Mouse (Mus musculus) forebrain, embryonic 16.5 days (tissue): ENCODE data around the gene Aatk. TPM values are rescaled to one million over a fixed set of nuclear protein-coding genes. Genes with fewer than 3 reads are reported as not detected.

Experiments used
- ATAC-seq: fragments of 200-750 bp; cut with Nextera tagmentation; 2 replicates; pipeline ENCODE4 v1.8.0; 2017; ENCODE audit warnings: mild to moderate bottlenecking, moderate library complexity
- H3K27ac ChIP-seq: fragments of 300-500 bp; sonication (generic); 2 replicates; pipeline ENCODE4 v1.5.1; 2014; ENCODE audit warnings: low read length, control low read depth
- H3K27me3 ChIP-seq: fragments of 300-500 bp; sonication (generic); replicated peaks from 2 replicates; pipeline ENCODE4 v1.6.1; 2014; ENCODE audit warnings: low read length; ENCODE audit not compliant: control insufficient read depth, insufficient read depth
- H3K36me3 ChIP-seq: fragments of 300-500 bp; sonication (generic); 2 replicates; pipeline ENCODE4 v1.6.1; 2014; ENCODE audit not compliant: control insufficient read depth, insufficient read depth
- H3K4me1 ChIP-seq: fragments of 300-500 bp; sonication (generic); replicated peaks from 2 replicates; pipeline ENCODE4 v1.6.1; 2014; ENCODE audit warnings: low read length; ENCODE audit not compliant: control insufficient read depth, insufficient read depth
- H3K4me2 ChIP-seq: fragments of 300-500 bp; sonication (generic); 2 replicates; pipeline ENCODE4 v1.6.1; 2014; ENCODE audit warnings: mild to moderate bottlenecking, low read length, control low read depth
- H3K4me3 ChIP-seq: fragments of 300-500 bp; sonication (generic); replicated peaks from 2 replicates; pipeline ENCODE4 v1.5.1; 2014; ENCODE audit warnings: mild to moderate bottlenecking, low read length, control low read depth
- H3K9ac ChIP-seq: fragments of 300-500 bp; sonication (generic); replicated peaks from 2 replicates; pipeline ENCODE4 v1.6.1; 2014; ENCODE audit warnings: low read depth, low read length, control low read depth
- H3K9me3 ChIP-seq: fragments of 300-500 bp; sonication (generic); 2 replicates; pipeline ENCODE4 v1.6.1; 2016; ENCODE audit warnings: low read length; ENCODE audit not compliant: control insufficient read depth
- WGBS: fragments of 180-500 bp; shearing (Covaris S2); extraction: QIAGEN DNeasy Blood & Tissue Kit; methylation state at CpG from one replicate; pipeline ENCODE4 v1.1.7; 2014; 5-methylcytosine and 5-hydroxymethylcytosine counted together
- polyA plus RNA-seq: library from polyadenylated mRNA; unstranded; fragments of >200 nt; fragmentation: Nextera tagmentation; extraction: Ambion mirVana; gene quantifications from 2 replicates; pipeline ENCODE4 v1.2.1, GENCODE M21; 2015

Gene Aatk
- polyA plus RNA-seq, 1 experiment from 2014 or later = 28.1 TPM

GRCm38 (mm10) chr11:120045839-120046552, 971 bp downstream of the Aatk start:
- Histone ChIP-seq H3K36me3 (no peaks in the 10 kb centered on the region), H3K27ac (peak overlapping the region; percentile 90), H3K27me3 (no peaks in the 10 kb centered on the region), H3K4me2 (peak overlapping the region; percentile 84), H3K4me3 (peak overlapping the region; percentile 79), H3K9ac (peak overlapping the region; percentile 92), H3K4me1 (peaks cover 43% of the 10 kb centered on the region), H3K9me3 (no peaks in the 10 kb centered on the region)
- 30% methylated on average over 11 of the region's 11 CpGs for WGBS
- peak; percentile 16; the same call in 1 of the 2 replicates for ATAC-seq

GRCm38 (mm10) chr11:120045341-120045740, 1.6 kb downstream of the Aatk start:
- Histone ChIP-seq H3K4me3 (peak overlapping the region; percentile 79), H3K27ac (peak overlapping the region; percentile 90), H3K4me1 (peaks cover 43% of the 10 kb centered on the region), H3K36me3 (no peaks in the 10 kb centered on the region), H3K9ac (peak overlapping the region; percentile 92), H3K4me2 (peak overlapping the region; percentile 84), H3K9me3 (no peaks in the 10 kb centered on the region), H3K27me3 (no peaks in the 10 kb centered on the region)
- WGBS = 45% methylated on average over 4 of the region's 4 CpGs
- no peak for ATAC-seq

- Histone ChIP-seq H3K9me3 (no peaks in the 10 kb centered on the region), H3K9ac (no peak overlapping the region; the same call in 1 of the 2 replicates), H3K4me1 (peaks cover 36% of the 10 kb centered on the region), H3K4me2 (no peak overlapping the region), H3K36me3 (no peaks in the 10 kb centered on the region), H3K27ac (no peak overlapping the region), H3K27me3 (no peaks in the 10 kb centered on the region), H3K4me3 (no peak overlapping the region)
- WGBS = 80% methylated on average over 7 of the region's 7 CpGs
- no peak for ATAC-seq
Observed at GRCm38 (mm10) chr11:120042141-120042838, 4.7 kb downstream of the Aatk start.

- 80% methylated on average over 13 of the region's 13 CpGs for WGBS
- Histone ChIP-seq H3K9me3 (no peaks in the 10 kb centered on the region), H3K4me3 (no peak overlapping the region), H3K9ac (no peak overlapping the region; the same call in 1 of the 2 replicates), H3K27me3 (no peaks in the 10 kb centered on the region), H3K4me1 (peaks cover 36% of the 10 kb centered on the region), H3K4me2 (no peak overlapping the region), H3K27ac (no peak overlapping the region), H3K36me3 (no peaks in the 10 kb centered on the region)
- no peak for ATAC-seq
Observed at GRCm38 (mm10) chr11:120041191-120042123, 5.5 kb downstream of the Aatk start.

- H3K36me3 ChIP-seq = no peaks in the 10 kb centered on the region
- H3K4me2 ChIP-seq = no peak overlapping the region
- H3K4me1 ChIP-seq = peaks cover 26% of the 10 kb centered on the region
- H3K9ac ChIP-seq = no peak overlapping the region
- no peak overlapping the region for H3K4me3 ChIP-seq
- no peaks in the 10 kb centered on the region for H3K9me3 ChIP-seq
- 66% methylated on average over 8 of the region's 8 CpGs for WGBS
- no peak overlapping the region for H3K27ac ChIP-seq
- no peak for ATAC-seq
- H3K27me3 ChIP-seq = no peaks in the 10 kb centered on the region
Observed at GRCm38 (mm10) chr11:120040440-120040839, 6.5 kb downstream of the Aatk start.

GRCm38 (mm10) chr11:120039581-120039980, 7.4 kb downstream of the Aatk start:
- 31% methylated on average over 4 of the region's 4 CpGs for WGBS

GRCm38 (mm10) chr11:120034762-120035161, 12.2 kb downstream of the Aatk start:
- no peak overlapping the region for H3K27ac ChIP-seq
- no peak overlapping the region for H3K9ac ChIP-seq
- H3K27me3 ChIP-seq = no peaks in the 10 kb centered on the region
- H3K4me2 ChIP-seq = no peak overlapping the region
- H3K9me3 ChIP-seq = no peaks in the 10 kb centered on the region
- ATAC-seq = no peak
- peaks cover 9% of the 10 kb centered on the region for H3K4me1 ChIP-seq
- 67% methylated on average over 5 of the region's 5 CpGs for WGBS
- no peaks in the 10 kb centered on the region for H3K36me3 ChIP-seq
- no peak overlapping the region for H3K4me3 ChIP-seq

More at GRCm38 (mm10) chr11:120039581-120039980, 7.4 kb downstream of the Aatk start:
- H3K27me3 ChIP-seq = no peaks in the 10 kb centered on the region
- no peaks in the 10 kb centered on the region for H3K36me3 ChIP-seq
- peak; percentile 12; the same call in 1 of the 2 replicates for ATAC-seq
- H3K27ac ChIP-seq = no peak overlapping the region
- H3K9me3 ChIP-seq = no peaks in the 10 kb centered on the region
- no peak overlapping the region for H3K9ac ChIP-seq
- no peak overlapping the region for H3K4me3 ChIP-seq
- no peak overlapping the region for H3K4me2 ChIP-seq
- H3K4me1 ChIP-seq = peaks cover 19% of the 10 kb centered on the region

- Histone ChIP-seq H3K4me1 (peaks cover 5% of the 10 kb centered on the region; the same call in 1 of the 2 replicates), H3K4me3 (no peak overlapping the region), H3K4me2 (no peak overlapping the region), H3K9ac (no peak overlapping the region), H3K27ac (no peak overlapping the region), H3K9me3 (no peaks in the 10 kb centered on the region), H3K36me3 (no peaks in the 10 kb centered on the region), H3K27me3 (no peaks in the 10 kb centered on the region)
- ATAC-seq = no peak
- WGBS = 33% methylated on average over 3 of the region's 3 CpGs
Observed at GRCm38 (mm10) chr11:120034306-120034705, 12.7 kb downstream of the Aatk start.

- ATAC-seq = no peak
- H3K27ac ChIP-seq = no peak overlapping the region
- 0 out of 2 replicates have a peak, but pooled peaks cover 2% of the 10 kb centered on the region for H3K4me1 ChIP-seq
- WGBS = 61% methylated on average over 3 of the region's 3 CpGs
- no peaks in the 10 kb centered on the region for H3K27me3 ChIP-seq
- no peak overlapping the region for H3K9ac ChIP-seq
- no peak overlapping the region for H3K4me3 ChIP-seq
- H3K4me2 ChIP-seq = no peak overlapping the region
- no peaks in the 10 kb centered on the region for H3K36me3 ChIP-seq
- H3K9me3 ChIP-seq = no peaks in the 10 kb centered on the region
Observed at GRCm38 (mm10) chr11:120033473-120033872, 13.5 kb downstream of the Aatk start.
